Mouse (Mus musculus): ENCODE measurements at regions not wholly inside any gene's neighbourhood (a gene's known extent, or its start where the extent isn't known, plus 50 kb on each side); places are given as distances from the start of the nearest gene placed in this dataset.

DNA sequence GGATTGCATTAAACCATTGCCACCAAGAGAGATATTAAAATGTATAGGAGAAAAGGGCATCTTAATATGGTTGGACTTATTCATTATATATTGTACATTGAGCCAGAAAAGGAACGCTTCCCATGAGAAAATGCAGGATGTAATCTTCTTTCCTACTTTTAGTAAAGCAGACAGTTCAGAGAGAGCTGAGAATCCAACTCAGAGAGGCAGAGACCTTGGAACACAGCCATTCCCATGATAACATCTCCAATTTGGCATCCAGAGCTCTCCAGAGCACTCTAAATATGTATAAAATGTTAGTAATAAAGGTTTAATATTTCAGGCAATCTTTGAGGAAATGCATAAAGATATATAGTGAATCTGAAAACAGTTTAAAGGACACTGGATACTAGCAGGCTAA is 199.3 kb upstream of the Asb5 start:
- Histone ChIP-seq H3K9ac (ENCODE audit: low read depth, low read length) (no peak overlapping the region), H3K4me3 (ENCODE audit: low read depth, low read length) (no peak overlapping the region), H3K4me1 (replicated peaks; ENCODE audit: control insufficient read depth, insufficient read depth, low read length) (no peaks in the 10 kb centered on the region), H3K36me3 (ENCODE audit: control insufficient read depth, insufficient read depth, low read length) (no peaks in the 10 kb centered on the region), H3K9me3 (ENCODE audit: control insufficient read depth, low read length) (no peaks in the 10 kb centered on the region), H3K4me2 (replicated peaks; ENCODE audit: low read depth, low read length) (no peak overlapping the region), H3K27me3 (ENCODE audit: control insufficient read depth, insufficient read depth, low read length) (no peaks in the 10 kb centered on the region), H3K27ac (ENCODE audit: low read depth, low read length) (no peak overlapping the region)
- 84% methylated on average over 1 of the region's 1 CpGs for WGBS
- DNase-seq (ENCODE audit: low spot score) (no peak), ATAC-seq (ENCODE audit: low FRiP score) (no peak)

- H3K4me3 ChIP-seq (ENCODE audit: low read depth, low read length) = no peak overlapping the region
- H3K9me3 ChIP-seq (ENCODE audit: control insufficient read depth, low read length) = no peaks in the 10 kb centered on the region
- 69% methylated on average over 1 of the region's 1 CpGs for WGBS
- H3K27me3 ChIP-seq (ENCODE audit: control insufficient read depth, insufficient read depth, low read length) = no peaks in the 10 kb centered on the region
- ATAC-seq (ENCODE audit: low FRiP score) = no peak
- no peaks in the 10 kb centered on the region for H3K4me1 ChIP-seq (replicated peaks; ENCODE audit: control insufficient read depth, insufficient read depth, low read length)
- no peak overlapping the region for H3K27ac ChIP-seq (ENCODE audit: low read depth, low read length)
- no peak for DNase-seq (ENCODE audit: low spot score)
- no peak overlapping the region for H3K4me2 ChIP-seq (replicated peaks; ENCODE audit: low read depth, low read length)
- H3K9ac ChIP-seq (ENCODE audit: low read depth, low read length) = no peak overlapping the region
- no peaks in the 10 kb centered on the region for H3K36me3 ChIP-seq (ENCODE audit: control insufficient read depth, insufficient read depth, low read length)
Observed at GRCm38 (mm10) chr8:54331883-54332282, 197.5 kb upstream of the Asb5 start.

- whole genome bisulfite sequencing = 88% methylated on average over 6 of the region's 6 CpGs
Observed at GRCm38 (mm10) chr8:54351123-54351522, 178.3 kb upstream of the Asb5 start.

DNA sequence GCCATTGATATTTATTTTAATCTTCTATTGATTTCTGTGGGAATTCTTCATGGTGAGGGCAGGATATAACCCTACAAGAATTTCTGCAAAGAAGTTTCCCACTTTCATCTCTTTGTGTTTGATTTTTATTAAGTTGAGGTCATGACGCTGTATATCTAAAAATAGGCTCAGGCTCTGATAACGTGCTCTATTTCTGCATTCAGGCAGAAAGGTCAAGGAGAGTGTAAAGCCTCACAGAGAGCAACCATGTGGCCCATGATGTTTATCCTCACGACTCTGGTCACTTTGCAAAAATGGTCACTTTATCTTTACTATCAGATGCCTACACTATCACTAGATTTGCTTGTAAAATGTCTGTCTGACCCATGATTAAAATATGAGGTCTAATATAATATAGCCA is 167.7 kb upstream of the Asb5 start:
- DNase-seq (ENCODE audit: low spot score) = no peak
- H3K9ac ChIP-seq (ENCODE audit: low read depth, low read length) = no peak overlapping the region
- no peaks in the 10 kb centered on the region for H3K27me3 ChIP-seq (ENCODE audit: control insufficient read depth, insufficient read depth, low read length)
- H3K27ac ChIP-seq (ENCODE audit: low read depth, low read length) = no peak overlapping the region
- no peaks in the 10 kb centered on the region for H3K9me3 ChIP-seq (ENCODE audit: control insufficient read depth, low read length)
- 63% methylated on average over 3 of the region's 3 CpGs for WGBS
- no peaks in the 10 kb centered on the region for H3K4me1 ChIP-seq (replicated peaks; ENCODE audit: control insufficient read depth, insufficient read depth, low read length)
- H3K36me3 ChIP-seq (ENCODE audit: control insufficient read depth, insufficient read depth, low read length) = no peaks in the 10 kb centered on the region
- no peak overlapping the region for H3K4me3 ChIP-seq (ENCODE audit: low read depth, low read length)
- ATAC-seq (ENCODE audit: low FRiP score) = no peak
- no peak overlapping the region for H3K4me2 ChIP-seq (replicated peaks; ENCODE audit: low read depth, low read length)

More at GRCm38 (mm10) chr8:54351123-54351522, 178.3 kb upstream of the Asb5 start:
- Histone ChIP-seq H3K4me2 (replicated peaks; ENCODE audit: low read depth, low read length) (no peak overlapping the region), H3K9ac (ENCODE audit: low read depth, low read length) (no peak overlapping the region), H3K4me1 (replicated peaks; ENCODE audit: control insufficient read depth, insufficient read depth, low read length) (no peaks in the 10 kb centered on the region), H3K27ac (ENCODE audit: low read depth, low read length) (no peak overlapping the region), H3K9me3 (ENCODE audit: control insufficient read depth, low read length) (no peaks in the 10 kb centered on the region), H3K4me3 (ENCODE audit: low read depth, low read length) (no peak overlapping the region), H3K36me3 (ENCODE audit: control insufficient read depth, insufficient read depth, low read length) (no peaks in the 10 kb centered on the region), H3K27me3 (ENCODE audit: control insufficient read depth, insufficient read depth, low read length) (no peaks in the 10 kb centered on the region)
- ATAC-seq (ENCODE audit: low FRiP score) (no peak), DNase-seq (ENCODE audit: low spot score) (no peak)

- Histone ChIP-seq H3K9me3 (ENCODE audit: control insufficient read depth, low read length) (no peaks in the 10 kb centered on the region), H3K4me2 (replicated peaks; ENCODE audit: low read depth, low read length) (no peak overlapping the region), H3K4me1 (replicated peaks; ENCODE audit: control insufficient read depth, insufficient read depth, low read length) (no peaks in the 10 kb centered on the region), H3K27me3 (ENCODE audit: control insufficient read depth, insufficient read depth, low read length) (no peaks in the 10 kb centered on the region), H3K9ac (ENCODE audit: low read depth, low read length) (no peak overlapping the region), H3K27ac (ENCODE audit: low read depth, low read length) (no peak overlapping the region), H3K4me3 (ENCODE audit: low read depth, low read length) (no peak overlapping the region), H3K36me3 (ENCODE audit: control insufficient read depth, insufficient read depth, low read length) (no peaks in the 10 kb centered on the region)
- WGBS = 84% methylated on average over 4 of the region's 4 CpGs
- ATAC-seq (ENCODE audit: low FRiP score) = no peak
- DNase-seq (ENCODE audit: low spot score) = no peak
Observed at GRCm38 (mm10) chr8:54370501-54370900, 158.9 kb upstream of the Asb5 start.

DNA sequence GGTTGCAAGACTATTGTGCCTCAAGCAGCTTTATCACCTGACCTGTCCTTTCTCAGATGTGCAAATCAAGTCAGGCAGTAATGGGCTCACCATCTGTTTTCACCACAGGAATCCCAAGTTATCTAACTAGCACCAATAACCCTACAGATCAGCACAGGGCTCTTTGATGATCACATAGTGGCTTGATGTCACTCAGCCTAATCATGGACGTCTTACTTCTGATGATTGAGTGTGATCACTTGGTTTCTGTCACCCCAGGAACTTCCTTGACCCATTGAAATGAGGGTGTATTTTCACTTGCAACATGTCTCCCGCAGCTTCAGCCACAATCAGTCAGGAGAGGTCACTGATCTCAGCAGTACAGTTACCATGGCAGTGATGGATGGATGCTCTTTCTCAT is 158.3 kb upstream of the Asb5 start:
- Histone ChIP-seq H3K4me2 (replicated peaks; ENCODE audit: low read depth, low read length) (no peak overlapping the region), H3K4me1 (replicated peaks; ENCODE audit: control insufficient read depth, insufficient read depth, low read length) (no peaks in the 10 kb centered on the region), H3K27me3 (ENCODE audit: control insufficient read depth, insufficient read depth, low read length) (no peaks in the 10 kb centered on the region), H3K36me3 (ENCODE audit: control insufficient read depth, insufficient read depth, low read length) (no peaks in the 10 kb centered on the region), H3K9me3 (ENCODE audit: control insufficient read depth, low read length) (no peaks in the 10 kb centered on the region), H3K4me3 (ENCODE audit: low read depth, low read length) (no peak overlapping the region), H3K9ac (ENCODE audit: low read depth, low read length) (no peak overlapping the region), H3K27ac (ENCODE audit: low read depth, low read length) (no peak overlapping the region)
- no peak for DNase-seq (ENCODE audit: low spot score)
- no peak for ATAC-seq (ENCODE audit: low FRiP score)
- WGBS = 18% methylated on average over 2 of the region's 2 CpGs

GRCm38 (mm10) chr8:54372921-54373320 is 156.5 kb upstream of the Asb5 start:
- Histone ChIP-seq H3K27ac (ENCODE audit: low read depth, low read length) (no peak overlapping the region), H3K36me3 (ENCODE audit: control insufficient read depth, insufficient read depth, low read length) (no peaks in the 10 kb centered on the region), H3K4me1 (replicated peaks; ENCODE audit: control insufficient read depth, insufficient read depth, low read length) (no peaks in the 10 kb centered on the region), H3K9me3 (ENCODE audit: control insufficient read depth, low read length) (no peaks in the 10 kb centered on the region), H3K4me2 (replicated peaks; ENCODE audit: low read depth, low read length) (no peak overlapping the region), H3K9ac (ENCODE audit: low read depth, low read length) (no peak overlapping the region), H3K27me3 (ENCODE audit: control insufficient read depth, insufficient read depth, low read length) (no peaks in the 10 kb centered on the region), H3K4me3 (ENCODE audit: low read depth, low read length) (no peak overlapping the region)
- WGBS = 77% methylated on average over 1 of the region's 1 CpGs
- no peak for DNase-seq (ENCODE audit: low spot score)
- ATAC-seq (ENCODE audit: low FRiP score) = no peak

DNA sequence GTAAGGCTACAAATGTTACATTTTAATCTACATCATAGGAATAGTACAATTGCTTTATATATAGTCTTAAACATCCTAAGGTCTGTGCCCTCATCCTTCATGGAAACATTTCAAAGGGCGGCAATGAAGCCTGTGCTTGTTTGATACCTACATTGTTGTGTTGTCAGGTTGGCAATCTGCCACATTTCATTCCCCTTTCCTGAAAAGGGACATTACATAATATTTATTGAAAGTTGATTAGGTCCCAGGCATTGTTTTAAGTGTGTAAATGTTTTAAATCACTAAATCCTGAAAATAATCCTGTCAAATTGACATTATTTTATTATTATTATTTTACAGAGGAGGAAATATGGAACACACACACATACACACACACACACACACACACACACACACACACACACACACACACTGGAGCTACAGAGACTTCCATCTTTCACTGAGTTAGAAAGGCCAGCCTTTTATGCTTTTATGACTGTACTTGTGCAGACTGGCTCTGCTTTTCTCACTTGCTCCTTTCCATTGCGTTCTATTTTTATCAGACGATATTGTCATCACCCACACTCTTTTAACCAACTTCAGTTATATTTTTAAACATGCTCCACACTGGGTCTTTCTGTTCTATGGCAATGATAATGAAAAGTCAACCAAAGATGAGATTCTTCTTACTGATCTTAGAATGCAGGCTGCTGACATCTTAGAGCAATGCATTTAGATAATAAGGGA is 153.8 kb upstream of the Asb5 start:
- 85% methylated on average over 3 of the region's 3 CpGs for WGBS
- Histone ChIP-seq H3K4me2 (replicated peaks; ENCODE audit: low read depth, low read length) (no peak overlapping the region), H3K9ac (ENCODE audit: low read depth, low read length) (no peak overlapping the region), H3K4me1 (replicated peaks; ENCODE audit: control insufficient read depth, insufficient read depth, low read length) (no peaks in the 10 kb centered on the region), H3K27ac (ENCODE audit: low read depth, low read length) (no peak overlapping the region), H3K36me3 (ENCODE audit: control insufficient read depth, insufficient read depth, low read length) (no peaks in the 10 kb centered on the region), H3K4me3 (ENCODE audit: low read depth, low read length) (no peak overlapping the region), H3K27me3 (ENCODE audit: control insufficient read depth, insufficient read depth, low read length) (no peaks in the 10 kb centered on the region), H3K9me3 (ENCODE audit: control insufficient read depth, low read length) (no peaks in the 10 kb centered on the region)
- ATAC-seq (ENCODE audit: low FRiP score) = no peak
- DNase-seq (ENCODE audit: low spot score) = no peak

DNA sequence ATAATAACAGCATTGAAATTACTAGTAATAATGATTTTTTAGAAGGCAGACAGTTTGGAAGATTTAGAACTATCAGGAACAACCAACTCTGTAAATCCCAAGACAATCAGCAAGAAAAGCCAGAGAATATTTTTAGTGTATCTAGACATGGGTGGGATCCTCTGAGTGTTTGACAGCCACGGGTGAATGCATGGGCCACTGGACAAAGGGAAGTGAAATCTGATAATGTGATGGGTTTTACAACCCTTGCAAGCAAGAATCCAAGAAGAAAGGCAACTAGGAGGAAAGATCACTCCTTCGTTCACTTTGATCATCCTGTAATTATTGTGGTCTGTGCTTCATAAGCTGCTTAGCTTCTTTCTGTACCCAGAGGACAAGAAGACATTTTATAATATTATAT is 149.2 kb upstream of the Asb5 start:
- H3K36me3 ChIP-seq (ENCODE audit: control insufficient read depth, insufficient read depth, low read length) = no peaks in the 10 kb centered on the region
- H3K27ac ChIP-seq (ENCODE audit: low read depth, low read length) = no peak overlapping the region
- H3K9ac ChIP-seq (ENCODE audit: low read depth, low read length) = no peak overlapping the region
- 58% methylated on average over 2 of the region's 2 CpGs for WGBS
- no peaks in the 10 kb centered on the region for H3K27me3 ChIP-seq (ENCODE audit: control insufficient read depth, insufficient read depth, low read length)
- no peak overlapping the region for H3K4me3 ChIP-seq (ENCODE audit: low read depth, low read length)
- no peak overlapping the region for H3K4me2 ChIP-seq (replicated peaks; ENCODE audit: low read depth, low read length)
- H3K4me1 ChIP-seq (replicated peaks; ENCODE audit: control insufficient read depth, insufficient read depth, low read length) = no peaks in the 10 kb centered on the region
- H3K9me3 ChIP-seq (ENCODE audit: control insufficient read depth, low read length) = no peaks in the 10 kb centered on the region
- ATAC-seq (ENCODE audit: low FRiP score) (no peak), DNase-seq (ENCODE audit: low spot score) (no peak)
